Mouse (Mus musculus): ENCODE results near the gene Plb1. TPM values are rescaled to one million over a fixed set of nuclear protein-coding genes. Genes with fewer than 3 reads are reported as not detected.

Gene Plb1
- polyA plus RNA-seq, 1 experiment: 0.05 TPM

- no peaks in the 10 kb centered on the region for H3K36me3 ChIP-seq (ENCODE audit: control insufficient read depth, insufficient read depth)
- peaks cover 6% of the 10 kb centered on the region for H3K27me3 ChIP-seq (ENCODE audit: control insufficient read depth, insufficient read depth, insufficient read length)
- no peaks in the 10 kb centered on the region for H3K79me2 ChIP-seq (ENCODE audit: control insufficient read depth, insufficient read depth)
- H3K4me2 ChIP-seq (ENCODE audit: low read depth): no peak overlapping the region
- no peak overlapping the region for H3K4me3 ChIP-seq
- no peak overlapping the region for H3ac ChIP-seq (ENCODE audit: control insufficient read depth, insufficient read length)
- no peak for TF ChIP-seq MAX (IDR thresholded peaks at IDR 0.05; ENCODE audit: low read depth)
- TF ChIP-seq E2F4 (IDR thresholded peaks at IDR 0.05; ENCODE audit: insufficient read depth): no peak
- no peak for TF ChIP-seq POLR2A (IDR thresholded peaks at IDR 0.05; ENCODE audit: insufficient read length, low read depth)
- no peak for TF ChIP-seq TCF12 (IDR thresholded peaks at IDR 0.05; ENCODE audit: insufficient read depth, poor library complexity, severe bottlenecking)
- TF ChIP-seq SRF (IDR thresholded peaks at IDR 0.05; ENCODE audit: control insufficient read depth, insufficient read length, low read depth): no peak
- TF ChIP-seq MYOG (IDR thresholded peaks at IDR 0.05; ENCODE audit: control insufficient read depth in 1 of 3, insufficient read depth in 1 of 3, insufficient read length in 2 of 3, low read depth in 2 of 3): no peak
- TF ChIP-seq TCF3 (IDR thresholded peaks at IDR 0.05; ENCODE audit: insufficient read length, low read depth): no peak
- no peak for TF ChIP-seq POLR2AphosphoS2 (IDR thresholded peaks at IDR 0.05; ENCODE audit: insufficient read length, low read depth)
- TF ChIP-seq USF1 (IDR thresholded peaks at IDR 0.05; ENCODE audit: low read depth): no peak
- TF ChIP-seq CEBPB (IDR thresholded peaks at IDR 0.05; ENCODE audit: insufficient read depth, poor library complexity, severe bottlenecking): no peak
Measured at GRCm38 (mm10) chr5:32403082-32403953, 170.8 kb downstream of the Plb1 start.

- no peaks in the 10 kb centered on the region for H3K36me3 ChIP-seq (ENCODE audit: control insufficient read depth, insufficient read depth)
- TF ChIP-seq USF1 (IDR thresholded peaks at IDR 0.05; ENCODE audit: low read depth) (no peak), TCF3 (IDR thresholded peaks at IDR 0.05; ENCODE audit: insufficient read length, low read depth) (no peak), CEBPB (IDR thresholded peaks at IDR 0.05; ENCODE audit: insufficient read depth, poor library complexity, severe bottlenecking) (no peak), E2F4 (IDR thresholded peaks at IDR 0.05; ENCODE audit: insufficient read depth) (no peak), MYOG (IDR thresholded peaks at IDR 0.05; ENCODE audit: control insufficient read depth in 1 of 3, insufficient read depth in 1 of 3, insufficient read length in 2 of 3, low read depth in 2 of 3) (no peak), TCF12 (IDR thresholded peaks at IDR 0.05; ENCODE audit: insufficient read depth, poor library complexity, severe bottlenecking) (no peak), SRF (IDR thresholded peaks at IDR 0.05; ENCODE audit: control insufficient read depth, insufficient read length, low read depth) (no peak), MAX (IDR thresholded peaks at IDR 0.05; ENCODE audit: low read depth) (no peak), POLR2A (IDR thresholded peaks at IDR 0.05; ENCODE audit: insufficient read length, low read depth) (no peak), POLR2AphosphoS2 (IDR thresholded peaks at IDR 0.05; ENCODE audit: insufficient read length, low read depth) (no peak), REST (IDR thresholded peaks at IDR 0.05; ENCODE audit: insufficient read depth, insufficient read length) (no peak), MYOD1 (IDR thresholded peaks at IDR 0.05; ENCODE audit: control insufficient read depth in 1 of 3, insufficient read length in 2 of 3, low read depth in 2 of 3) (no peak)
Measured at GRCm38 (mm10) chr5:32405199-32405855, 172.8 kb downstream of the Plb1 start.

GRCm38 (mm10) chr5:32408771-32409170 lies 176.3 kb downstream of the Plb1 start:
- Histone ChIP-seq H3K4me2 (ENCODE audit: low read depth) (no peak overlapping the region), H3K27me3 (ENCODE audit: control insufficient read depth, insufficient read depth, insufficient read length) (no peaks in the 10 kb centered on the region), H3K4me3 (no peak overlapping the region), H3K79me2 (ENCODE audit: control insufficient read depth, insufficient read depth) (no peaks in the 10 kb centered on the region), H3K36me3 (ENCODE audit: control insufficient read depth, insufficient read depth) (no peaks in the 10 kb centered on the region), H3ac (ENCODE audit: control insufficient read depth, insufficient read length) (no peak overlapping the region)
- TF ChIP-seq E2F4 (IDR thresholded peaks at IDR 0.05; ENCODE audit: insufficient read depth): no peak
- TF ChIP-seq TCF3 (IDR thresholded peaks at IDR 0.05; ENCODE audit: insufficient read length, low read depth): no peak
- no peak for TF ChIP-seq MAX (IDR thresholded peaks at IDR 0.05; ENCODE audit: low read depth)
- no peak for TF ChIP-seq MYOD1 (IDR thresholded peaks at IDR 0.05; ENCODE audit: control insufficient read depth in 1 of 3, insufficient read length in 2 of 3, low read depth in 2 of 3)
- TF ChIP-seq CEBPB (IDR thresholded peaks at IDR 0.05; ENCODE audit: insufficient read depth, poor library complexity, severe bottlenecking): no peak
- no peak for TF ChIP-seq POLR2A (IDR thresholded peaks at IDR 0.05; ENCODE audit: insufficient read length, low read depth)
- TF ChIP-seq TCF12 (IDR thresholded peaks at IDR 0.05; ENCODE audit: insufficient read depth, poor library complexity, severe bottlenecking): no peak
- no peak for TF ChIP-seq USF1 (IDR thresholded peaks at IDR 0.05; ENCODE audit: low read depth)
- no peak for TF ChIP-seq SRF (IDR thresholded peaks at IDR 0.05; ENCODE audit: control insufficient read depth, insufficient read length, low read depth)
- TF ChIP-seq MYOG (IDR thresholded peaks at IDR 0.05; ENCODE audit: control insufficient read depth in 1 of 3, insufficient read depth in 1 of 3, insufficient read length in 2 of 3, low read depth in 2 of 3): no peak
- TF ChIP-seq REST (IDR thresholded peaks at IDR 0.05; ENCODE audit: insufficient read depth, insufficient read length): no peak
- no peak for TF ChIP-seq POLR2AphosphoS2 (IDR thresholded peaks at IDR 0.05; ENCODE audit: insufficient read length, low read depth)

More at GRCm38 (mm10) chr5:32405199-32405855, 172.8 kb downstream of the Plb1 start:
- Histone ChIP-seq H3K79me2 (ENCODE audit: control insufficient read depth, insufficient read depth) (no peaks in the 10 kb centered on the region), H3K4me2 (ENCODE audit: low read depth) (no peak overlapping the region), H3K27me3 (ENCODE audit: control insufficient read depth, insufficient read depth, insufficient read length) (peaks cover 6% of the 10 kb centered on the region), H3ac (ENCODE audit: control insufficient read depth, insufficient read length) (no peak overlapping the region), H3K4me3 (no peak overlapping the region)

GRCm38 (mm10) chr5:32409747-32410146 lies 177.2 kb downstream of the Plb1 start:
- Histone ChIP-seq H3K4me3 (no peak overlapping the region), H3K36me3 (ENCODE audit: control insufficient read depth, insufficient read depth) (no peaks in the 10 kb centered on the region), H3K4me2 (ENCODE audit: low read depth) (no peak overlapping the region), H3ac (ENCODE audit: control insufficient read depth, insufficient read length) (no peak overlapping the region), H3K79me2 (ENCODE audit: control insufficient read depth, insufficient read depth) (no peaks in the 10 kb centered on the region), H3K27me3 (ENCODE audit: control insufficient read depth, insufficient read depth, insufficient read length) (no peaks in the 10 kb centered on the region)
- TF ChIP-seq E2F4 (IDR thresholded peaks at IDR 0.05; ENCODE audit: insufficient read depth) (no peak), CEBPB (IDR thresholded peaks at IDR 0.05; ENCODE audit: insufficient read depth, poor library complexity, severe bottlenecking) (peak; percentile 38; the same call in 1 of the 2 replicates)

All from myocyte (in vitro differentiated cells).